Mouse (Mus musculus) heart, postnatal 36 days (tissue): ENCODE results near the gene Hip1. TPM values are rescaled to one million over a fixed set of nuclear protein-coding genes. Genes with fewer than 3 reads are reported as not detected.
"Not testable (repeated sequence)": the region's sequence is repeated elsewhere in the genome, so short reads cannot be mapped to it uniquely, and the experiment has no call there.

ENCODE experiments used
- DNase-seq, 2 experiments: peaks; one replicate each; pipeline ENCODE4 v3.0.0; 2021 to 2022
- intact Hi-C: fragments of 180-260 bp; cut with DNase I; formaldehyde crosslinking; loops from one replicate; pipeline ENCODE4 v1.15.1; 2025
- total RNA-seq, 2 experiments: library from RNA; stranded (reverse); gene quantifications; 2 replicates each; pipeline ENCODE4 v1.2.3; 2021

Hip1 gene
- total RNA-seq, 2 experiments from 2014 or later: 32.6 to 38.6 TPM

- DNase-seq: no peak
Observed at GRCm38 (mm10) chr5:135495471-135495870, 49.4 kb downstream of the Hip1 start.

GRCm38 (mm10) chr5:135494183-135494910 lies 50.6 kb downstream of the Hip1 start:
- DNase-seq: peak; percentile 40 to 61
- intact Hi-C loops: loop anchor here (1.0 to 5.0 kb wide), 3 partner anchors 37 to 94 kb away; no protein-coding TSS in a partner anchor

More at GRCm38 (mm10) chr5:135495471-135495870, 49.4 kb downstream of the Hip1 start:
- intact Hi-C loops: loop anchor here (2.0 kb wide), 1 partner anchor 67 kb away; no protein-coding TSS in a partner anchor

GRCm38 (mm10) chr5:135493095-135493494 lies 51.8 kb downstream of the Hip1 start:
- no peak for DNase-seq
- intact Hi-C loops: loop anchor here (5.0 kb wide), 1 partner anchor 36 kb away; no protein-coding TSS in a partner anchor

- intact Hi-C loops: loop anchor here (5.0 kb wide), 1 partner anchor 35 kb away; no protein-coding TSS in a partner anchor
- DNase-seq: no peak
Observed at GRCm38 (mm10) chr5:135492126-135492525, 52.8 kb downstream of the Hip1 start.

GRCm38 (mm10) chr5:135489695-135490294 lies 55.1 kb downstream of the Hip1 start:
- intact Hi-C loops: loop anchor here (2.0 to 5.0 kb wide), 4 partner anchors 23 to 95 kb away; partner anchors contain the start of gene Pom121
- no peak for DNase-seq

GRCm38 (mm10) chr5:135488881-135489694 lies 55.8 kb downstream of the Hip1 start:
- peak; percentile 76 to 83 for DNase-seq
- intact Hi-C loops: loop anchor here (2.0 kb wide), 2 partner anchors 22 to 44 kb away; no protein-coding TSS in a partner anchor

- DNase-seq: no peak
- intact Hi-C loops: loop anchor here (2.0 kb wide), 2 partner anchors 22 to 44 kb away; no protein-coding TSS in a partner anchor
Observed at GRCm38 (mm10) chr5:135488222-135488880, 56.6 kb downstream of the Hip1 start.

GRCm38 (mm10) chr5:135485289-135485688 lies 59.6 kb downstream of the Hip1 start:
- no peak for DNase-seq
- intact Hi-C loops: no loop called here

GRCm38 (mm10) chr5:135483865-135484264 lies 61.1 kb downstream of the Hip1 start:
- DNase-seq, intact Hi-C loops: not testable (repeated sequence)

- DNase-seq: no peak
- intact Hi-C loops: no loop called here
Observed at GRCm38 (mm10) chr5:135478877-135479600, 65.9 kb downstream of the Hip1 start.

GRCm38 (mm10) chr5:135476199-135476598 lies 68.7 kb downstream of the Hip1 start:
- intact Hi-C loops: no loop called here

GRCm38 (mm10) chr5:135472405-135472804 lies 72.5 kb downstream of the Hip1 start:
- intact Hi-C loops: no loop called here
- peak in 1 of 2 experiments; percentile 28 for DNase-seq

More at GRCm38 (mm10) chr5:135476199-135476598, 68.7 kb downstream of the Hip1 start:
- no peak for DNase-seq

- intact Hi-C loops: no loop called here
- DNase-seq: no peak
Observed at GRCm38 (mm10) chr5:135471747-135472146, 73.2 kb downstream of the Hip1 start.

- intact Hi-C loops: no loop called here
- DNase-seq: no peak
Observed at GRCm38 (mm10) chr5:135468280-135468679, 76.6 kb downstream of the Hip1 start.

GRCm38 (mm10) chr5:135465833-135466291 lies 79.1 kb downstream of the Hip1 start:
- intact Hi-C loops: loop anchor here (2.0 kb wide), 1 partner anchor 23 kb away; no protein-coding TSS in a partner anchor
- peak; percentile 43 to 56 for DNase-seq

GRCm38 (mm10) chr5:135463380-135463779 lies 81.5 kb downstream of the Hip1 start:
- intact Hi-C loops: no loop called here
- no peak for DNase-seq

- no peak for DNase-seq
- intact Hi-C loops: no loop called here
Observed at GRCm38 (mm10) chr5:135460833-135461173, 84.1 kb downstream of the Hip1 start.

- peak; percentile 17 to 23 for DNase-seq
- intact Hi-C loops: no loop called here
Observed at GRCm38 (mm10) chr5:135460152-135460832, 84.6 kb downstream of the Hip1 start.

GRCm38 (mm10) chr5:135459486-135459885 lies 85.4 kb downstream of the Hip1 start:
- intact Hi-C loops: loop anchor here (5.0 kb wide), 1 partner anchor 33 kb away; no protein-coding TSS in a partner anchor
- DNase-seq: peak; percentile 17 to 47
